Mouse (Mus musculus): ENCODE measurements around the gene Errfi1. TPM values are rescaled to one million over a fixed set of nuclear protein-coding genes. Genes with fewer than 3 reads are reported as not detected.
"Not testable (repeated sequence)": the region's sequence is repeated elsewhere in the genome, so short reads cannot be mapped to it uniquely, and the experiment has no call there.

Errfi1 gene
- polyA plus RNA-seq, 1 experiment from 2014 or later, result 40.1 TPM

GRCm38 (mm10) chr4:150900486-150900885 lies 46.8 kb downstream of the Errfi1 start:
- Histone ChIP-seq H3K27ac (replicated peaks) (no peak overlapping the region), H3K4me3 (replicated peaks) (no peak overlapping the region), H3K4me1 (replicated peaks) (peaks cover 12% of the 10 kb centered on the region; the same call in 1 of the 2 replicates), H3K4me2 (no peak overlapping the region), H3K36me3 (replicated peaks) (peaks cover 86% of the 10 kb centered on the region), H3K9me3 (replicated peaks) (no peaks in the 10 kb centered on the region), H3K9ac (no peak overlapping the region), H3K27me3 (no peaks in the 10 kb centered on the region)
- ATAC-seq (ENCODE audit: insufficient read depth), result no peak
- WGBS (ENCODE audit: insufficient replicate concordance), result 89% methylated on average over 13 of the region's 13 CpGs

- Histone ChIP-seq H3K4me3 (replicated peaks) (no peak overlapping the region), H3K4me1 (replicated peaks) (peaks cover 8% of the 10 kb centered on the region; the same call in 1 of the 2 replicates), H3K27ac (replicated peaks) (no peak overlapping the region), H3K4me2 (no peak overlapping the region), H3K9me3 (replicated peaks) (no peaks in the 10 kb centered on the region), H3K9ac (no peak overlapping the region), H3K36me3 (replicated peaks) (peaks cover 83% of the 10 kb centered on the region), H3K27me3 (no peaks in the 10 kb centered on the region)
- no peak for ATAC-seq (ENCODE audit: insufficient read depth)
- 39% methylated on average over 9 of the region's 9 CpGs for WGBS (ENCODE audit: insufficient replicate concordance)
Measured at GRCm38 (mm10) chr4:150901651-150902050, 47.9 kb downstream of the Errfi1 start.

- 82% methylated on average over 12 of the region's 12 CpGs for WGBS (ENCODE audit: insufficient replicate concordance)
- ATAC-seq (ENCODE audit: insufficient read depth), result no peak
- Histone ChIP-seq H3K27ac (replicated peaks) (no peak overlapping the region), H3K27me3 (no peaks in the 10 kb centered on the region), H3K4me1 (replicated peaks) (peaks cover 8% of the 10 kb centered on the region; the same call in 1 of the 2 replicates), H3K36me3 (replicated peaks) (peaks cover 83% of the 10 kb centered on the region), H3K9me3 (replicated peaks) (no peaks in the 10 kb centered on the region), H3K4me3 (replicated peaks) (no peak overlapping the region), H3K9ac (no peak overlapping the region), H3K4me2 (no peak overlapping the region)
Measured at GRCm38 (mm10) chr4:150902062-150902461, 48.3 kb downstream of the Errfi1 start.

- Histone ChIP-seq H3K27me3 (no peaks in the 10 kb centered on the region), H3K27ac (replicated peaks) (no peak overlapping the region), H3K36me3 (replicated peaks) (peaks cover 76% of the 10 kb centered on the region), H3K4me3 (replicated peaks) (no peak overlapping the region), H3K9me3 (replicated peaks) (no peaks in the 10 kb centered on the region), H3K9ac (no peak overlapping the region), H3K4me2 (no peak overlapping the region), H3K4me1 (replicated peaks) (peaks cover 15% of the 10 kb centered on the region)
- no peak for ATAC-seq (ENCODE audit: insufficient read depth)
- WGBS (ENCODE audit: insufficient replicate concordance), result 80% methylated on average over 14 of the region's 14 CpGs
Measured at GRCm38 (mm10) chr4:150903091-150903742, 49.5 kb downstream of the Errfi1 start.

GRCm38 (mm10) chr4:150907099-150907498 lies 53.4 kb downstream of the Errfi1 start:
- Histone ChIP-seq H3K4me1 (replicated peaks) (peaks cover 31% of the 10 kb centered on the region), H3K36me3 (replicated peaks) (peaks cover 43% of the 10 kb centered on the region), H3K9ac (no peak overlapping the region), H3K4me3 (replicated peaks) (no peak overlapping the region), H3K27me3 (no peaks in the 10 kb centered on the region), H3K4me2 (no peak overlapping the region), H3K27ac (replicated peaks) (no peak overlapping the region), H3K9me3 (replicated peaks) (no peaks in the 10 kb centered on the region)
- no peak for ATAC-seq (ENCODE audit: insufficient read depth)
- WGBS (ENCODE audit: insufficient replicate concordance), result 77% methylated on average over 8 of the region's 8 CpGs

DNA sequence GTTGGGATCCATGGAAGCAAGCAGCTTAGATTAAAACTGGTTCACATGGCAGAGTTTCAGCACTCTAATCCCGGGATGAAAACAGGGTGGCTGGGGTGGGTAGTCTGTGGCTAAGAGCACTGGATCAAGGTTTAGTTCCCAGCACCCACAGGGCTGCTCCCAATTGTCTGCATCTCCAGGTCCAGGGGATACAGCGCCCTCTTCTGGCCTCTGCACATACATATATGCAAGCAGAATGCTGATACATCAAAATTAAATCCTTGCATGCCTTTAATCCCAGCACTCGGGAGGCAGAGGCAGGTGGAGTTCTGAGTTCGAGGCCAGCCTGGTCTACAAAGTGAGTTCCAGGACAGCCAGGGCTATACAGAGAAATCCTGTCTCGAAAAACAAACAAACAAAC lies 54.8 kb downstream of the Errfi1 start:
- ATAC-seq (ENCODE audit: insufficient read depth); H3K9me3 ChIP-seq (replicated peaks); H3K9ac ChIP-seq; H3K27me3 ChIP-seq: not testable (repeated sequence)
- 0 out of 2 replicates have a peak overlapping the region, but pooled peaks have one; percentile 87 for H3K27ac ChIP-seq (replicated peaks)
- 57% methylated on average over 5 of the region's 5 CpGs for whole genome bisulfite sequencing (ENCODE audit: insufficient replicate concordance)
- peak overlapping the region; percentile 94 for H3K4me2 ChIP-seq
- H3K4me1 ChIP-seq (replicated peaks), result peaks cover 42% of the 10 kb centered on the region
- H3K4me3 ChIP-seq (replicated peaks), result peak overlapping the region; percentile 89
- H3K36me3 ChIP-seq (replicated peaks), result peaks cover 29% of the 10 kb centered on the region

- peak overlapping the region; percentile 94 for H3K4me2 ChIP-seq
- no peaks in the 10 kb centered on the region for H3K27me3 ChIP-seq
- no peaks in the 10 kb centered on the region for H3K9me3 ChIP-seq (replicated peaks)
- WGBS (ENCODE audit: insufficient replicate concordance), result under 1% methylated on average over 56 of the region's 56 CpGs
- peaks cover 45% of the 10 kb centered on the region for H3K4me1 ChIP-seq (replicated peaks)
- ATAC-seq (ENCODE audit: insufficient read depth), result peak; percentile 82
- H3K27ac ChIP-seq (replicated peaks), result peak overlapping the region; percentile 87
- H3K4me3 ChIP-seq (replicated peaks), result peak overlapping the region; percentile 89
- peak overlapping the region; percentile 84 for H3K9ac ChIP-seq
- H3K36me3 ChIP-seq (replicated peaks), result peaks cover 21% of the 10 kb centered on the region
Measured at GRCm38 (mm10) chr4:150909451-150910156, 55.9 kb downstream of the Errfi1 start.

DNA sequence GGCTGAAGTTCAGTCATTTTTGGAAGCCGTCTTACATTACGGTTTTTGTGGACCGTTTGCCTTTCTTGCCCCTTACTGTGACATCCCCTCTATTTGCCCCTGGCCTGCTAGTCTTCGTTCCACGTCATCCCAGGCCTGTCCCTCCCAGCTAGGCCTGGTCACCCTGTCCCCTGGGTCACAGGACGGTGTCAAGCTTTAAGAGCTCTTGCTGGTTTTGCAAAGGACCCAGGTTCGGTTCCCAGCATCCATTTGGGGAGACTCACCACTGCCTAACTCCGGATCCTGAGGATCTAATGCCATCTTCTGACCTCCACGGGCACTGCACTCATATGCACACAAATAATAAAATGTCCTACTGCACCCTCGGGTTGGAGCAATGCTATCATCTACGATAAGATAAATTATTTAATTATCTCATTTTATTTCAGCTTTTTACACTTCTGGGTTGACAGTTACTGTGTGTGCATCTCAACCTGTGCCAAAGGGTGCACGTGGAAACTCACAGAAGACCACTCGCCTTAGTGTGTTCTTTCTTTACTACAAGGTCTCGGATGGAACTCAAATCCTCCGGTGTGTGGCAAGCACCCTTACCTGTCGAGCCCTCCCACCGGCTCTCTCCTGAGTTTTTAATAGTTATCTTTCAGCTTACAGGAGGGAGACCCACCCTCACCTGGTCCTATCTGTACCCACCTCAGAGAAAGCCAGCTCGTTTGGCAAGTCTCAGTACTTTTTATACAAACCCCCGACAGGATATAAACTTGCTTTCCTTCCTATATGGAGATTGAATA lies 56.6 kb downstream of the Errfi1 start:
- Histone ChIP-seq H3K4me2 (peak overlapping the region; percentile 94), H3K27me3 (no peaks in the 10 kb centered on the region), H3K36me3 (replicated peaks) (peaks cover 15% of the 10 kb centered on the region), H3K4me3 (replicated peaks) (peak overlapping the region; percentile 89), H3K27ac (replicated peaks) (peak overlapping the region; percentile 71), H3K4me1 (replicated peaks) (peaks cover 52% of the 10 kb centered on the region), H3K9me3 (replicated peaks) (no peaks in the 10 kb centered on the region), H3K9ac (peak overlapping the region; percentile 45)
- WGBS (ENCODE audit: insufficient replicate concordance), result 80% methylated on average over 19 of the region's 19 CpGs
- ATAC-seq (ENCODE audit: insufficient read depth), result no peak

DNA sequence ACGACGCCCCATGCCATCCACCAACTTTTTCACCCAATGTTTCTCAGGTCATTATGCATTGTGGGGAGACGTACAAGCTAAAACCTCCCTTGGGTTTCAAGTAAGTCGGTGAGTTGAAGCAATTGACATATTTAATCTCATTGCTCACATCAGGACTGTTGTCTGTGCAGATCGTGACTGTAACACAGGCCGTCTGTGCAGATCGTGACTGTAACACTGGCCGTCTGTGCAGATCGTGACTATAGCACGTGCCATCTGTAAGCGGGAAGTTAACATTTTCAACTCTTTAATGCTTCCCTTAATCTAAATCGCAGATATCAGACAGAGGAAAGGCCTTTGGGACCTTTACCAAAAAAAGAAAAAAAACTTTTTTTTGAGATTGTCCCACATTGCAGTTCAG lies 60.0 kb downstream of the Errfi1 start:
- ATAC-seq (ENCODE audit: insufficient read depth), result no peak
- Histone ChIP-seq H3K9me3 (replicated peaks) (no peaks in the 10 kb centered on the region), H3K9ac (peak overlapping the region; percentile 74), H3K36me3 (replicated peaks) (no peaks in the 10 kb centered on the region), H3K27ac (replicated peaks) (peak overlapping the region; percentile 90), H3K4me2 (peak overlapping the region; percentile 87), H3K27me3 (no peaks in the 10 kb centered on the region), H3K4me1 (replicated peaks) (peaks cover 45% of the 10 kb centered on the region), H3K4me3 (replicated peaks) (peak overlapping the region; percentile 82)
- WGBS (ENCODE audit: insufficient replicate concordance), result 11% methylated on average over 12 of the region's 12 CpGs

- Histone ChIP-seq H3K4me2 (peak within 1 kb of the TSS; percentile 87), H3K4me3 (replicated peaks) (peak within 1 kb of the TSS; percentile 82), H3K27ac (replicated peaks) (peak within 1 kb of the TSS; percentile 90), H3K4me1 (replicated peaks) (peaks cover 39% of the 10 kb centered on the region), H3K27me3 (no peaks in the 10 kb centered on the region), H3K9ac (peak within 1 kb of the TSS; percentile 74), H3K9me3 (replicated peaks) (no peaks in the 10 kb centered on the region), H3K36me3 (replicated peaks) (no peaks in the 10 kb centered on the region)
- WGBS (ENCODE audit: insufficient replicate concordance), result under 1% methylated on average over 48 of the region's 48 CpGs
- ATAC-seq (ENCODE audit: insufficient read depth), result peak; percentile 85
Measured at GRCm38 (mm10) chr4:150914290-150914733, 60.6 kb downstream of the Errfi1 start, which contains the start of the genes Park7 and Tnfrsf9. Gene Park7 (minus strand): TSS chr4:150914437. Gene Tnfrsf9 (plus strand): TSS chr4:150914562.
